Mouse (Mus musculus): ENCODE results near the gene Usp48. TPM values are rescaled to one million over a fixed set of nuclear protein-coding genes. Genes with fewer than 3 reads are reported as not detected.

Usp48 gene
- total and polyA plus RNA-seq, 3 experiments = 28.5 to 77.8 (median 36.6) TPM

- Histone ChIP-seq H3K4me1 (ENCODE audit: control insufficient read depth in 1 of 2, insufficient read depth in 2 of 2) (no peaks in the 10 kb centered on the region), H3K9me3 (replicated peaks; ENCODE audit: low read length) (no peaks in the 10 kb centered on the region), H3K27ac (ENCODE audit: insufficient read depth, low read depth) (no peak overlapping the region), H3K36me3 (replicated peaks in 1 of 2; ENCODE audit: control insufficient read depth in 1 of 2, insufficient read depth in 1 of 2, low read length in 1 of 2) (peaks cover 58 to 89% of the 10 kb centered on the region in 2 experiments), H3K9ac (ENCODE audit: insufficient read depth, low read depth) (no peak overlapping the region), H3K4me2 (ENCODE audit: insufficient read depth, low read depth, poor library complexity, severe bottlenecking) (no peak overlapping the region), H3K79me2 (replicated peaks; ENCODE audit: control insufficient read depth, extremely low read depth, insufficient read depth, poor library complexity, severe bottlenecking) (no peaks in the 10 kb centered on the region), H3K27me3 (replicated peaks) (no peaks in the 10 kb centered on the region), H3K4me3 (replicated peaks in 1 of 3; ENCODE audit: low read depth in 2 of 3, low read length in 2 of 3, poor library complexity in 1 of 3) (no peak overlapping the region)
- dilution Hi-C loops (cut with MboI; ENCODE audit: extremely low pct_ligation_motif_present, extremely low pct_unique_long_range_greater_than_20kb, low sequenced_read_pairs) (no loop called here), in situ Hi-C loops (cut with MboI; ENCODE audit: low pct_ligation_motif_present, low pct_unique_long_range_greater_than_20kb, low sequenced_read_pairs) (no loop called here)
- no peak for DNase-seq (ENCODE audit: extremely low read depth)
- TF ChIP-seq ZKSCAN1 (IDR thresholded peaks at IDR 0.05; ENCODE audit: borderline replicate concordance, low read depth, low read length) (no peak), ZNF384 (IDR thresholded peaks at IDR 0.05; ENCODE audit: low read depth, low read length) (no peak), POLR2AphosphoS2 (IDR thresholded peaks at IDR 0.05; ENCODE audit: low read depth, low read length) (no peak), RAD21 (IDR thresholded peaks at IDR 0.05; ENCODE audit: low read depth, low read length) (no peak), USF1 (IDR thresholded peaks at IDR 0.05; ENCODE audit: low read depth, low read length) (no peak), TCF12 (IDR thresholded peaks at IDR 0.05; ENCODE audit: low read depth, low read length) (no peak), MAZ (IDR thresholded peaks at IDR 0.05; ENCODE audit: low read depth, low read length) (no peak), PAX5 (IDR thresholded peaks at IDR 0.05; ENCODE audit: low read length) (no peak), ELF1 (IDR thresholded peaks at IDR 0.05; ENCODE audit: low read depth, low read length) (no peak), ZC3H11A (IDR thresholded peaks at IDR 0.05; ENCODE audit: low read depth, low read length) (no peak)
Observed at GRCm38 (mm10) chr4:137627476-137628235, 34.1 kb downstream of the Usp48 start.

- Histone ChIP-seq H3K27ac (ENCODE audit: insufficient read depth, low read depth) (no peak overlapping the region), H3K9me3 (replicated peaks; ENCODE audit: low read length) (no peaks in the 10 kb centered on the region), H3K36me3 (replicated peaks in 1 of 2; ENCODE audit: control insufficient read depth in 1 of 2, insufficient read depth in 1 of 2, low read length in 1 of 2) (peaks cover 58 to 89% of the 10 kb centered on the region in 2 experiments), H3K79me2 (replicated peaks; ENCODE audit: control insufficient read depth, extremely low read depth, insufficient read depth, poor library complexity, severe bottlenecking) (no peaks in the 10 kb centered on the region), H3K9ac (ENCODE audit: insufficient read depth, low read depth) (no peak overlapping the region), H3K4me1 (ENCODE audit: control insufficient read depth in 1 of 2, insufficient read depth in 2 of 2) (no peaks in the 10 kb centered on the region), H3K4me3 (replicated peaks in 1 of 3; ENCODE audit: low read depth in 2 of 3, low read length in 2 of 3, poor library complexity in 1 of 3) (no peak overlapping the region), H3K27me3 (replicated peaks) (no peaks in the 10 kb centered on the region), H3K4me2 (ENCODE audit: insufficient read depth, low read depth, poor library complexity, severe bottlenecking) (no peak overlapping the region)
- DNase-seq (ENCODE audit: extremely low read depth) = no peak
- TF ChIP-seq GABPA (IDR thresholded peaks at IDR 0.05; ENCODE audit: insufficient replicate concordance, low read depth, low read length) (no peak), MAFK (IDR thresholded peaks at IDR 0.05; ENCODE audit: insufficient replicate concordance, low read length) (no peak), MAX (IDR thresholded peaks at IDR 0.05; ENCODE audit: low read length) (no peak), MXI1 (IDR thresholded peaks at IDR 0.05; ENCODE audit: low read depth, low read length) (no peak), JUN (IDR thresholded peaks at IDR 0.05; ENCODE audit: insufficient read depth, low read depth, low read length) (no peak), EP300 (IDR thresholded peaks at IDR 0.05; ENCODE audit: low read length) (no peak), CHD2 (IDR thresholded peaks at IDR 0.05; ENCODE audit: low read length) (no peak), RCOR1 (conservative IDR thresholded peaks at IDR 0.05; ENCODE audit: low read depth, low read length) (no peak), UBTF (IDR thresholded peaks at IDR 0.05; ENCODE audit: low read depth, low read length) (no peak), RAD21 (IDR thresholded peaks at IDR 0.05; ENCODE audit: low read depth, low read length) (no peak), ZMIZ1 (IDR thresholded peaks at IDR 0.05; ENCODE audit: low read depth, low read length) (no peak), ZKSCAN1 (IDR thresholded peaks at IDR 0.05; ENCODE audit: borderline replicate concordance, low read depth, low read length) (no peak), TBP (conservative IDR thresholded peaks at IDR 0.05; ENCODE audit: low read depth, low read length) (no peak), POLR2AphosphoS2 (IDR thresholded peaks at IDR 0.05; ENCODE audit: low read depth, low read length) (no peak)
- dilution Hi-C loops (cut with MboI; ENCODE audit: extremely low pct_ligation_motif_present, extremely low pct_unique_long_range_greater_than_20kb, low sequenced_read_pairs) = no loop called here
- in situ Hi-C loops (cut with MboI; ENCODE audit: low pct_ligation_motif_present, low pct_unique_long_range_greater_than_20kb, low sequenced_read_pairs) = no loop called here
Observed at GRCm38 (mm10) chr4:137628400-137628799, 34.8 kb downstream of the Usp48 start.
